Mouse (Mus musculus) stomach, postnatal 0 days (tissue): ENCODE measurements around the gene P3h3.

ENCODE experiments used
- CTCF ChIP-seq: IDR thresholded peaks from 2 replicates; pipeline ENCODE4 v1.5.1; 2016; ENCODE audit warnings: antibody characterized with exemption, low read depth, mild to moderate bottlenecking, moderate library complexity
- EP300 ChIP-seq: optimal IDR thresholded peaks from 2 replicates; pipeline ENCODE3; 2016; ENCODE audit warnings: antibody characterized with exemption

DNA sequence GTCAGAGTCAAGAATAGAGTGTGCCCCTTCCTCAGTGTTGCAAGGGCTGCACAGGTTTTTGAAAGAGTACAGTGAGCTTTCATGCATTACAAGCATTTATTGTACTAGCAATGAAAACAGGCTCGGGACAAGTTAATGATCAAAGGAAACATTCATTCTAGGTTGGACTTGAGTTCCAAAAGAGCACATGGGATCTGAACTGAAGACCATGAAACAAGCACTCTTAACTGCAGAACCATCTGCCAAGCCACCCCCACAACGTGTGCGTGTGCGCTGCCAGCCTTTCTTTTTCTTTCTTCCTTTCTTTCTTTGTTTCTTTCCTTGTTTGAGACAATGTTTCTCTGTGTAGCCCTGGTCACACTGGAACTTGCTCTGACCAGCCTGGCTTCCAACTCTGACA lies 61.8 kb downstream of the P3h3 start:
- TF ChIP-seq CTCF (no peak), EP300 (no peak)
